Mouse (Mus musculus): ENCODE data around the gene Olfr800.

GRCm38 (mm10) chr10:129657394-129657793 lies at the start of gene Olfr800:
- no peak for TF ChIP-seq TAL1 (IDR thresholded peaks at IDR 0.05; ENCODE audit: low read length)
- TF ChIP-seq GATA1 (IDR thresholded peaks at IDR 0.05; ENCODE audit: low read length) = no peak
